Mouse (Mus musculus): ENCODE measurements around the gene Rcan1.
"Not testable (repeated sequence)": the region's sequence is repeated elsewhere in the genome, so short reads cannot be mapped to it uniquely, and the experiment has no call there.

Rcan1 gene

DNA sequence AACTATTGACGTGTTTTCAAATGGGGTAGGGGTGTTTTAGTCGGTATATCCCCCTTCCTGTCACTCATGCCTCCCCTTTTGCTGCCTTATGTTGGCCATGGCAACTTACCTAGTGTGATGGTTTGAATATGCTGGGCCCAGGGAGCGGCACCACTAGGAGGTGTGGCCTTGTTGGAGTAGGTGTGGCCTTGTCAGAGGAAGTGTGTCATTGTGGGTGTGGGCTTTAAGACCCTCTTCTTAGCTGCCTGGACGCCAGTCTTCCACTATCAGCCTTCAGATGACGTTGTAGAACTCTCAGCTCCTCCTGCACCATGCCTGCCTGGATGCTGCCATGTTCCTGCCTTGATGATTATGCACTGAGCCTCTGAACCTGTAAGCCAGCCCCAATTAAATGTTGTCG lies at the start of gene Rcan1:
TSS of gene Rcan1 (minus strand) at position 162 of the 400 bp plus-strand sequence.
- DNase-seq (ENCODE audit: low read depth): no peak

DNA sequence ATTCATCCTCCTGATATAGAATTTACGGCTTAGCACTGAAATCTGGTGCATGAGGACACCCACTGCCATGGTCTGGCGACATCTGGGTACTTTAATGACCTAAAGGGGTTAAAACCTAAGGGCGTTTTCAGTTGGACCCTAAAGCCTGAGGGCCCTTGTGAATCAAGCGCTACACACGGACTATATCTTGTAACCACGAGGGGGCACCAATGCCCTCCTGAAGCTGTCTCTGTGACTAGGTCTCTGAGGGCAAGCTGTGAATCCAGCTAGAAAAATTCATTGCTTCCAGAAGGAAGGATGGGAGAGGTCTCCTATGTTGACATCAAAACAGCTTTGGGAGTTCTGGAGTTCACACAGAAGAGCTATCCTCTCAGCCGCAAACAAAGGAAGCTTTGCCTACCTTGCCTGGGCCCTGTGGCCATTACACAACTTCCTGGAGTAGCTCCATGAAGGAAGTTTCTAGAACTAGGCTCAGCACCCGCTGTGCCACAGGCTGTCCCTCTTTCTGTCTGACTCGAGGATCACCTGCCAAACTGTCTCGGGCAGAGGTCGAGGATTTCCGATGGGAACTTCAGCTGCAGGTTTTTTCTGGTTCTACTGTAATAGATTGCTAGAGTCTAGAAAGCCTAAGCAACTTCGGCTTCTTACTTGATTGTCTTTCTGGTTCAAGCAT lies 49.3 kb upstream of the Rcan1 start:
- DNase-seq (ENCODE audit: low read depth): peak; percentile 13

DNA sequence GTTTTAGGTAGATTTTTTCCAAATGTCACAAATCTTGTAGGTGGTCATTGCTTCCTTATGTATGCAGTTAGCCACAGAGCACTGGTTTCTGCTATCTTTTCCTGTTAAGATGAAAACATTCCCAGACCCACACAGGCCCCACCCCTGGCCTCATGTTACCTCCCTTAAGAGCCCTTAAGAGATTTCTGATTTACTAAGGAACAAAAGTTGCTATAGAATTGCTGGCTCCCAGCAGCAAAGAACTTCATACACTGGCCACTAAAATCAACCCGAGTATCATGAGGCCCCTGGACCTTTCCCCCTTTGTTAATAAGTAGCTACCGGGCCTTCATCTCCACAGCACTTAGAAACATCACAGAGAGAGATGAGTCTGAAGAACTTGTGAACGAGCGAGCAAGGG lies 48.1 kb upstream of the Rcan1 start:
- DNase-seq (ENCODE audit: low read depth): no peak

GRCm38 (mm10) chr16:92516139-92516538 lies 45.5 kb upstream of the Rcan1 start:
- no peak for DNase-seq (ENCODE audit: low read depth)

GRCm38 (mm10) chr16:92514896-92515295 lies 44.2 kb upstream of the Rcan1 start:
- DNase-seq (ENCODE audit: low read depth): not testable (repeated sequence)

DNA sequence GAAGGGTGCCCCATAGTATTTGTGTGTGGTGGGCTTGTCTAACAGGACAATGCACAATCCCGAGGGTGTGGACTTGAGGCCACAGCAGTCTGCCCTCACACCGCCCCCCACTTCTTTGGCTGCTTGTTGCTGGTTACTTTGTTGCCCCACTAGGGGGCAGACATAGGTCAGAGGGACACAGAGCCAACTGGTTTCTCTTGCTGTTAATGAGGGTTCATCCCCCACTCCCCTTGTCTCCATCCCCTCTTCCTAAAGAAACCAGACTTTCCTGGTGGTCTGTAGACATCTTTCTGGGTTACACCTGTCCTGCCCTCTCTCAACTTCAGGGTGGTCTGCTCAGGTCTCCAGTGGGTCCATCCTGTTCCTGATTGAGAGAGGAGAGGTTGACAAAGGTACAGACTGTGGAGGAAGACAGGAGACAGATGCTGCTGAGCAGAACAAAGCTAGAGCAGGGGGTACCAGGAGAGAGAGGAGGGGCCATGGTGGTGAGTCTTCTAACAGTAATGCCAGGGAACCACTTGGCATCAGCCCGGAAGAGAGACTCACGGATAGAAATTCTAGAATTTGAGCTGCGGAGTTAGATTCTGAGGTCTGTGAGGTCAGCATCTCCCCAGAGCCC lies 41.2 kb upstream of the Rcan1 start:
- DNase-seq (ENCODE audit: low read depth): no peak

DNA sequence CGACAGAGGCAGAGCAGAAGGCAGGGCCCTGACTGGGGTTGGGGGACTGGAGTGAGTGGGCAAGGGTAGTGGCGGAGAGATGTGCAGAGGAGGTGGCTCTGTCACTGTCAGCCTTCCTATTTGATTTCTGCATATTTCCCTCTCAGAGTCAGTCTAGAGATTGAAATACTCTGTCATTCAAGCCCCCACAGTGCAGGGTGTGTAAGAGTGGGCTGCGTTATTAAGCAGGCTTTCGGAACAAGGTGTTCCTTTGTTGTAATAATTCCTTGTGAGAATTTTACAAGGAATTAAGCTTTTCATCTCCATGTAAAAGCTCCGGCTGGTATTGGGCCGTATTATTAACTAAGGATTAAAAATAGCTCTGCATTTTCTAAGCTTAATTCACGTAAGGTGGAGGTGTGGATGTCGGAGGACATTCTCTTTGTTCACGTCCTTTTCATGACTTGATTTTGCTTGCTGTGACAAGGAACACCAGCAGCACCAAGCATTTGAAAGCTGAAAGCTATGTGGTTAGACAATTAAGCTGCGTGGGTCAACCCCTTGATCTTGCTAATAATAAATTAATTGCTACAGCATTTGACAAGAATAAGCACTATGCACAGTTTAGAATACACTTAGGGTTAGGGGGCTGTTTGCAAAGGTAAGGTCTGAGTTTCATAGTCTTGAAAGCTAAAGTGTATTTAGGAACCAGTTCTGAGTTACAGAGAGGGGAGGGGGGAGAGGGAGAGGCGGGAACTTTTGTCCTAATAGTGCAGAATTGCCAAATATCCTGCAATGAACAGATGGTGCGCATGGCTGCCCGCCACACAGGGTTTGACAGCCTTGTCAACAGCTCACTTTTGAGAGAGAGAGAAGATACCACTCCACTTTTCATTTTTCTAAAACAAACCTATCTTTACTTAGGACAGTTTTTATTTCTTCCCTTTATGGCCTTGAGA lies 40.4 kb upstream of the Rcan1 start:
- DNase-seq (ENCODE audit: low read depth): no peak

DNA sequence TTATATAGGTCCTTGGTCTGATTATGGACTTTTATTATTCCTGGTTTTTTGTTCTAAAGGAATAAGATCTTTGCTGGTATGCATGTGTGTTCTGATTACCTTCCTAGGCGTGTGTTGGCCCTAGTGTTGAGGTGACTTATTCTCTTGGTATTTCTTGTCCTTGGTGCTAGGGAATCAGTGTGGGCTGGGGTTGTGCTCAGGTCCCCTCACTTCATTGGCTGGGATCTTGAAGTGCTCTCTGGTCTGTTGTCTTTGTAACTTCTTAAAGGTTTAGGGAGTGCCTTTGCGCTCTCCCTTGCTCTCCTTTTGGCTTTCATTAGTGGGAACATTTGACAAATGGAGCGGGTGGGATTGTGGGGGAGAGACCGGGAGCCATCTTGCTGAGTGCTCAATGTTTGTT lies 36.9 kb upstream of the Rcan1 start:
- DNase-seq (ENCODE audit: low read depth): no peak

DNA sequence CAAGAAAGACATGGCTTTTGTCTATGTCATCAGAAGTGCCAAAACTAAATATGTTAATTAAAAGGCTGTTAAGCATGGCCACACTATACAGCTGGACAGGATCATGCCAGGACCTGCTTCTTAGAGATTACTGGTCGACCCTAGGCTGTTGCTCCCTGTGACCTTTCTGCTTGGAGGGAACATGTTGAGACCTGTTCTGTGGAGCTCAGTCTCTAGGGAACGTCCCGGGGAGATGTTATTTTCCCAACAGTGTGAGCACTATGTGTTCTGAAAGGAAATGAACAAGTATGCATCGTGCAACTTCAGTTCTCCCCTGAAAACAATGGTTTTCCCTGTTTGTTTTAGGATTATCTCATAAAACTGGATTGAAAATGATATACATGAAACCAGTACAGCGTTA lies 32.4 kb upstream of the Rcan1 start:
- DNase-seq (ENCODE audit: low read depth): no peak

DNA sequence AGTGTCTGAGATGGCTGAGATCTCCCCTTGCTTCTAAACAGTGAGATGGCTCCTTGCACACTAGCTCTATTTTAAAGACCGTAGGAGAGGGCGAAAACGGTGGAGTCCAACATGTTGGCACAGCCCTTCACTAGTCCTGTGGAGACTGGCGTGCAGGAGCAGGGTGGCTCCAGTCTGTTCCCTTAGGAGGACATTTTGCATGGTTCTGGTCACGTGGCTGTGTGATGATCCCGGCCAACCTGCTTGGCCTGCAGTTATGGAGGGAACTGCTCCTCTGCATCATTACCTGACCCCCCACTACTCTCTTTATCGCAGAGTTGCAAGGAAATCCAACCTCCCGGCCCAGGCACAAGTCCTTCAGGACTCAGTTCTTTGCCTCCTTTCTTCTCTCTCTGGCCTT lies 29.9 kb upstream of the Rcan1 start:
- no peak for DNase-seq (ENCODE audit: low read depth)

DNA sequence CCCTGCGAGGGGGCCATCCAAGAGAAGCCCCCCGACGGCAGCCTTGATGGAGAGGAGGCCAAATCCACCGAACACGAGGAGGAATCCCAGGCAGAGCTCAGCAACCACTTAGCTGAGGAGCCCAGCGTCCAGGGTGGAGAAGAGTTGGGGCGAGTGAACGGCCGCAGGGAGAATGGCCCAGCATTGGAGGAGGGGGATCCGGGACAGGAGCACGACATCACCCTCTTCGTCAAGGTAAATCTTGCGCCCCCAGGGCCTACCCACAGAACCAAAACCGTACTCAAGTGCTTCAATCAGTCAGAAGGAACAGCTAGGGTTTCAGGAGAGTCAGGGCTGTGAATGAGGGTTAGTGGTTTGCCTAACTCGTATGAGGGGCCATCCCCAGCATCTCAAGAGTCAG lies 28.7 kb upstream of the Rcan1 start:
- no peak for DNase-seq (ENCODE audit: low read depth)

DNA sequence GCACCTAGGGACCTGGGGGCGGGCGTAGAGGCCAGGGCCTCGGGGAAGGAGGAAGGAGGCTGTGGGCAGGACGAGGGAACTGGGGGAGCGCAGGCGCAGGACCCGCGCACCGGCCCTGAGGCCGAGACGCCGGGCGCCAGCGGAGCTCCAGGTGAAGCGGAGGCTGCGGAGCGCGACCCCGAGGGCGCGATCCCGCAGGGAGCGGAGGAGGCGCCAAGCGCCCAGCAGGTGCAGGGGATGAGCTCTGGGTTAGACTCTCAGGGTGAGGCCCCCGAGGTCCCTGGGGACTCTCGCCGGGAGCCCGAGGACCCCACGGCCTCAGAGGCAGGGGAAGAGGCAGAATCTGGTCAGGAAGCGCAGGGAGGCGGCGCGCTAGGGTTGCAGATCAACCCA lies 27.9 kb upstream of the Rcan1 start:
- DNase-seq (ENCODE audit: low read depth): no peak

GRCm38 (mm10) chr16:92497851-92498588 lies 27.4 kb upstream of the Rcan1 start:
- no peak for DNase-seq (ENCODE audit: low read depth)

DNA sequence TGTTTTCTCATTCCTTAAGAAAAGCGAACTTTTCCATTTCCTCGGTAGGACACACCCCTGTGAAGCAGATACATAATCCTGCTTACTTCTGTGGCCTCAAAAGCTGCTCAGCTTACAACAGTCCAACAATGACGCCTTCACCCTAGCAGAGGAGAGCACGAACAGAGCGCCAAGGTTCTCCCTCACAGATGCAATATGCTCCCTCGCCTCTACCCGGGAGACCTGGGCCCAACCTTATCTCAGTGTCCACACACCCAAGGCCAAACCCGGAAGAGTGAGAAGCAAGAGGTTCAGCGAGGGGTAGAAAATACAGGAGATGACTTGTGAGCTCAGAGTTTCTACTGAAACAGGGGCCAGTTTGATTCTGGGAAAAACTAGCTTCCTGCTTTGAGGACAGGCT lies 18.7 kb upstream of the Rcan1 start:
- peak; percentile 68 for DNase-seq (ENCODE audit: low read depth)

DNA sequence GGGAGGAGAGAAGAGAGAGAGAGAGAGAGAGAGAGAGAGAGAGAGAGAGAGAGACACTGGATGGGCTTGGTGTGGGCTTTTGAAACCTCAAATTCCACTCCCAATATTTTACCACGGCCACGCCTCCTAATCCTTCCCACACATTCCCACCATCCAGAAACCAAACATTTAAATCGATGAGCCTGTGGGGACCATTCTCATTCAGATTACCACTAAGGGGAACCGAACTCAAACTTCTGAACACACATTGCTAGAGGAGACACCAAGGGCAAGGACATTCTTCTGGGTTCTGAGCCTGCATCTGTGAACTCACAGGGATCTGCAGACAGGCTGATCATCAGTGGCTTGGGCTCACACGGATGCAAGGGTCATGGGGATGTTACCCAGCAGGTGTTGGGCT lies 17.8 kb upstream of the Rcan1 start:
- no peak for DNase-seq (ENCODE audit: low read depth)

DNA sequence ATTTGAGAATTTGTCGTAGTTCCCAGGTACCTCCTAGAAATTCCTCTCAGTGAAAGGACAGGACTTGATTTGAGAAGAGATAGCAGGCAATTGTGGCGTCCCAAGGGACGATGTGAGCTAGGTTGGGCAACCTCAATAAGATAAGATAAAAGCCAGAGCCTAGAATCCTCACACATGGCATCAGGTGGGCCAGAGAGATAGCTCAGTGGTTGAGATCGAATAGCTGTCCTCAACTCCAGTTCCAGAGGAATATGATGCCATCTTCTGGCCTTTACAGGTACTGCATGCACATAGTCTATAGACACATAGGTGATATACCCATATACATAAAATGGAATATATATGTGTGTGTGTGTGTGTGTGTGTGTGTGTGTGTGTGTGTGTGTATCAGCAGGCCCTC lies 16.8 kb upstream of the Rcan1 start:
- peak; percentile 90 for DNase-seq (ENCODE audit: low read depth)

GRCm38 (mm10) chr16:92487086-92487485 lies 16.4 kb upstream of the Rcan1 start:
- no peak for DNase-seq (ENCODE audit: low read depth)

GRCm38 (mm10) chr16:92485436-92485835 lies 14.8 kb upstream of the Rcan1 start, which contains the start of gene Clic6:
Clic6 (plus strand) TSS chr16:92485736.
- DNase-seq (ENCODE audit: low read depth): no peak

GRCm38 (mm10) chr16:92478561-92479150 lies 8.0 kb upstream of the Rcan1 start:
- DNase-seq (ENCODE audit: low read depth): no peak

DNA sequence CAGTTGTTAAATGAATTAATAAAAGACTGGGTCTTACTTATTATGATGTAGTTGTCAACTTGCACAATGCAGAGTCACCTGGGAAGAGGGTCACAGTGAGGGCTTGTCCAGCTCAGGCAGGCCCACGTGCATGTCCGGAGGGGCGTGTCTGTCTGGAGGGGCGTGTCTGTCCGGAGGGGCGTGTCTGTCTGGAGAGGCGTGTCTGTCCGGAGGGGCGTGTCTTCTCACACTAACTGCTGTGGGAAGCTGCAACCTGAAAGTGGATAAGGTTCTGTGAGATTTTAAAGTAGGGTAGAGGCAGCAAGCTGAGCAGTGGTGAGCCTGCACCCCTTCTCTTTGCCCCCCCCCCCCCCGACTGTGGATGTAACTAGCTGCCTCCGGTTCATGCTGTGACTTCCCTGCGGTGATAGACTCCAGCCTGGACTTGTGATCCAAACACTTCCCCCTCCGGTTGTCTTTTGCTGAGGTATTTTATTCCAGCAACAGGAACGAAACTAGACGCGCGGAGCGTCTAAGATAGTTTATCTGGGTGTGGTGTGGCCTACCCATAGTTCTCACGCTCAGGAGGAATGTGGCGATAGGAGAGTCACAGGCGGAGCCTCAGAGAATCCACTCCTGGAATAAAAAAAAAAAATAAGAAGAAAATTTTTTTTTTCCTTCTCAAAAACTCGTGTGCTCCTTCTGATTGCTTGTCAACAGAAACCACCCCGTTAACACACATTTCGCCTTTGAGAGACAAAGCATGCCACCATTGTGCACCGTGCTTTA lies 4.6 kb upstream of the Rcan1 start:
- DNase-seq (ENCODE audit: low read depth): no peak

DNA sequence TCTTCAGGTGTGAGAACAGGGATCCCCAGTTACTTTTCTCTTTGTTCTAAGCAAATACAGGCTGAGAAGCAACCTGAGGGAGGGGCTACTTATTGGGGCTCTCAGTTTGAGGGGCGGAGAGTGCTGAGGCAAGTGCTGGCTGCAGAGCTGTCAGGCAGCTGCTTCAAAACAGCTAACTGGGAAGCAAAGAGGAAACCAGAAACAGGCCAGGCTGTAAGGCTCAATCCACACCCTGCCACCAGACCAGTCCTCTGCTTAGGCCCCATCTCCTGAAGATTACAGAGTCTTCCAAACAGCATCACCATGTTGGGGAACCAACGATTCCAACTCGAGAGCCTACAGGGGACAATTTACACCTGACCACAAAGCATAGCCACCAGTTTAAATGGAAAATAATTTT lies 2.2 kb upstream of the Rcan1 start:
- no peak for DNase-seq (ENCODE audit: low read depth)

Measured in c-Kit-positive CD71-positive TER-119-negative erythroid progenitor cells, embryonic 14.5 days (primary cell).